Mouse (Mus musculus) gastrocnemius, postnatal 14 days (tissue): Measurements from ENCODE around the gene Tmem238. TPM values are rescaled to one million over a fixed set of nuclear protein-coding genes. Genes with fewer than 3 reads are reported as not detected.

Experiments used
- DNase-seq: peaks from one replicate; pipeline ENCODE4 v3.0.0; 2021; ENCODE audit warnings: mixed read lengths
- intact Hi-C: fragments of 180-260 bp; cut with DNase I; formaldehyde crosslinking; loops from one replicate; pipeline ENCODE4 v1.15.1; 2025; ENCODE audit warnings: low total_unique reads
- total RNA-seq, 2 experiments: library from RNA; stranded (reverse); gene quantifications; 2 replicates each; pipeline ENCODE4 v1.2.3; 2021

Tmem238 gene
- total RNA-seq, 2 experiments from 2014 or later: 2.5 to 4.1 TPM

- DNase-seq: no peak
- intact Hi-C loops: no loop called here
Measured at GRCm38 (mm10) chr7:4751971-4752820, 37.3 kb downstream of the Tmem238 start.

GRCm38 (mm10) chr7:4749169-4749568, 40.3 kb downstream of the Tmem238 start:
- intact Hi-C loops: no loop called here
- DNase-seq: no peak

GRCm38 (mm10) chr7:4748321-4748720, 41.1 kb downstream of the Tmem238 start:
- intact Hi-C loops: no loop called here
- DNase-seq: no peak

GRCm38 (mm10) chr7:4747156-4747899, 42.1 kb downstream of the Tmem238 start:
- DNase-seq: no peak
- intact Hi-C loops: no loop called here

- intact Hi-C loops: no loop called here
- DNase-seq: no peak
Measured at GRCm38 (mm10) chr7:4746326-4746980, 43.0 kb downstream of the Tmem238 start.

- DNase-seq: no peak
- intact Hi-C loops: loop anchor here (5.0 kb wide), 1 partner anchor 37 kb away; the partner anchor contains the start of genes Il11 and Tmem190
Measured at GRCm38 (mm10) chr7:4744886-4745285, 44.6 kb downstream of the Tmem238 start.

GRCm38 (mm10) chr7:4743354-4743753, 46.1 kb downstream of the Tmem238 start:
- intact Hi-C loops: loop anchor here (5.0 kb wide), 1 partner anchor 39 kb away; the partner anchor contains the start of genes Il11 and Tmem190
- DNase-seq: no peak

- no peak for DNase-seq
- intact Hi-C loops: loop anchor here (5.0 kb wide), 1 partner anchor 40 kb away; the partner anchor contains the start of genes Il11 and Tmem190
Measured at GRCm38 (mm10) chr7:4742482-4742819, 47.0 kb downstream of the Tmem238 start.

- intact Hi-C loops: loop anchor here (5.0 kb wide), 1 partner anchor 40 kb away; the partner anchor contains the start of genes Il11 and Tmem190
- DNase-seq: no peak
Measured at GRCm38 (mm10) chr7:4741672-4742481, 47.6 kb downstream of the Tmem238 start.

- intact Hi-C loops: loop anchor here (5.0 kb wide), 1 partner anchor 41 kb away; the partner anchor contains the start of genes Il11 and Tmem190
Measured at GRCm38 (mm10) chr7:4741151-4741550, 48.3 kb downstream of the Tmem238 start.

GRCm38 (mm10) chr7:4740309-4740727, 49.1 kb downstream of the Tmem238 start:
- intact Hi-C loops: loop anchor here (5.0 kb wide), 1 partner anchor 42 kb away; the partner anchor contains the start of genes Il11 and Tmem190
- no peak for DNase-seq

More at GRCm38 (mm10) chr7:4741151-4741550, 48.3 kb downstream of the Tmem238 start:
- DNase-seq: peak; percentile 71

- intact Hi-C loops: loop anchor here (5.0 kb wide), 1 partner anchor 43 kb away; the partner anchor contains the start of genes Il11 and Tmem190
- peak; percentile 96 for DNase-seq
Measured at GRCm38 (mm10) chr7:4739544-4740275, 49.7 kb downstream of the Tmem238 start, which contains the start of gene Kmt5c. TSS of gene Kmt5c (plus strand) at chr7:4740115.

- no peak for DNase-seq
- intact Hi-C loops: no loop called here
Measured at GRCm38 (mm10) chr7:4739041-4739543, 50.4 kb downstream of the Tmem238 start.

Other genes with a start within 250 kb of the Tmem238 start
- gene Syt5, start 242.1 kb downstream of the Tmem238 start, total RNA-seq: under 1 TPM in 1 of 2 experiments, not detected in 1; 0.13 TPM
- not detected for gene Ptprh, start 185.6 kb downstream of the Tmem238 start, total RNA-seq
- gene Tmem86b, start 158.2 kb downstream of the Tmem238 start, total RNA-seq: 1 to 10 TPM; 2.1 to 3.1 TPM
- 10 to 100 TPM; 44.2 to 45.0 TPM for gene Ppp6r1, start 130.6 kb downstream of the Tmem238 start, total RNA-seq
- gene Hspbp1, start 104.6 kb downstream of the Tmem238 start, total RNA-seq: 10 to 100 TPM; 19.7 to 20.3 TPM
- 1 to 10 TPM; 1.8 to 2.3 TPM for gene Brsk1, start 99.1 kb downstream of the Tmem238 start, total RNA-seq
- under 1 TPM in 1 of 2 experiments, not detected in 1; 0.12 TPM for gene Tmem150b, start 64.4 kb downstream of the Tmem238 start, total RNA-seq
- 10 to 100 TPM; 18.9 to 19.9 TPM for gene Kmt5c, start 49.5 kb downstream of the Tmem238 start, total RNA-seq
- 1 to 10 TPM; 2.6 to 2.9 TPM for gene Cox6b2, start 36.6 kb downstream of the Tmem238 start, total RNA-seq
- gene Fam71e2, start 18.4 kb downstream of the Tmem238 start, total RNA-seq: not detected
- gene Il11, start 6.8 kb downstream of the Tmem238 start, total RNA-seq: under 1 TPM in 1 of 2 experiments, not detected in 1; 0.13 TPM
- not detected for gene Tmem190, start 6.7 kb downstream of the Tmem238 start, total RNA-seq
- 100 to 1,000 TPM; 613 to 657 TPM for gene Rpl28, start 3.2 kb upstream of the Tmem238 start, total RNA-seq
- 10 to 100 TPM; 79.5 to 80.4 TPM for gene Ube2s, start 22.9 kb upstream of the Tmem238 start, total RNA-seq
- not detected for gene Shisa7, start 55.0 kb upstream of the Tmem238 start, total RNA-seq
- gene Isoc2b, start 80.6 kb upstream of the Tmem238 start, total RNA-seq: 1 to 10 TPM; 2.4 TPM
- 10 to 100 TPM; 15.8 to 16.7 TPM for gene Isoc2a, start 87.5 kb upstream of the Tmem238 start, total RNA-seq
- gene Gm36210, start 116.9 kb upstream of the Tmem238 start, total RNA-seq: not detected
- 1 to 10 TPM; 7.9 to 8.4 TPM for gene Zfp628, start 125.6 kb upstream of the Tmem238 start, total RNA-seq
- gene Nat14, start 132.4 kb upstream of the Tmem238 start, total RNA-seq: 1 to 10 TPM; 2.4 to 3.3 TPM
- gene Ssc5d, start 136.1 kb upstream of the Tmem238 start, total RNA-seq: 10 to 100 TPM; 28.5 to 33.4 TPM
- gene Sbk2, start 174.8 kb upstream of the Tmem238 start, total RNA-seq: 10 to 100 TPM; 39.9 to 51.4 TPM
- 1 to 10 TPM in 1 of 2 experiments, under 1 TPM in 1; 0.33 to 1.0 TPM for gene Sbk3, start 181.5 kb upstream of the Tmem238 start, total RNA-seq
- gene Zfp579, start 206.5 kb upstream of the Tmem238 start, total RNA-seq: 10 to 100 TPM in 1 of 2 experiments, 1 to 10 TPM in 1; 9.0 to 10.5 TPM
- 1 to 10 TPM; 5.8 to 6.0 TPM for gene Zfp524, start 224.8 kb upstream of the Tmem238 start, total RNA-seq
- gene Fiz1, start 225.0 kb upstream of the Tmem238 start, total RNA-seq: 10 to 100 TPM; 16.3 to 16.5 TPM
- gene Gm44973, start 225.8 kb upstream of the Tmem238 start, total RNA-seq: not detected
- gene Zfp865, start 230.7 kb upstream of the Tmem238 start, total RNA-seq: 10 to 100 TPM; 12.6 to 13.4 TPM
- under 1 TPM; 0.31 to 0.33 TPM for gene Ccdc106, start 230.9 kb upstream of the Tmem238 start, total RNA-seq
- not detected for gene 4632433K11Rik, start 244.5 kb upstream of the Tmem238 start, total RNA-seq
- 1 to 10 TPM; 4.3 to 5.0 TPM for gene Zfp784, start 248.8 kb upstream of the Tmem238 start, total RNA-seq